Mouse (Mus musculus): ENCODE data around the gene Gyg. TPM values are rescaled to one million over a fixed set of nuclear protein-coding genes. Genes with fewer than 3 reads are reported as not detected.
"Not testable (repeated sequence)": the region's sequence is repeated elsewhere in the genome, so short reads cannot be mapped to it uniquely, and the experiment has no call there.

Gyg gene
- polyA plus RNA-seq, 3 experiments from 2014 or later: 92.6 to 129 (median 107) TPM

- no peak for ATAC-seq
These were observed 24.4 kb downstream of the Gyg start for GRCm38 (mm10) chr3:20130456-20131349.

GRCm38 (mm10) chr3:20129491-20129890 lies 25.6 kb downstream of the Gyg start:
- ATAC-seq: no peak

GRCm38 (mm10) chr3:20127047-20127595 lies 28.0 kb downstream of the Gyg start:
- no peak for ATAC-seq

GRCm38 (mm10) chr3:20125604-20126003 lies 29.5 kb downstream of the Gyg start:
- ATAC-seq: no peak

GRCm38 (mm10) chr3:20121582-20121981 lies 33.5 kb downstream of the Gyg start:
- not testable (repeated sequence) for ATAC-seq

DNA sequence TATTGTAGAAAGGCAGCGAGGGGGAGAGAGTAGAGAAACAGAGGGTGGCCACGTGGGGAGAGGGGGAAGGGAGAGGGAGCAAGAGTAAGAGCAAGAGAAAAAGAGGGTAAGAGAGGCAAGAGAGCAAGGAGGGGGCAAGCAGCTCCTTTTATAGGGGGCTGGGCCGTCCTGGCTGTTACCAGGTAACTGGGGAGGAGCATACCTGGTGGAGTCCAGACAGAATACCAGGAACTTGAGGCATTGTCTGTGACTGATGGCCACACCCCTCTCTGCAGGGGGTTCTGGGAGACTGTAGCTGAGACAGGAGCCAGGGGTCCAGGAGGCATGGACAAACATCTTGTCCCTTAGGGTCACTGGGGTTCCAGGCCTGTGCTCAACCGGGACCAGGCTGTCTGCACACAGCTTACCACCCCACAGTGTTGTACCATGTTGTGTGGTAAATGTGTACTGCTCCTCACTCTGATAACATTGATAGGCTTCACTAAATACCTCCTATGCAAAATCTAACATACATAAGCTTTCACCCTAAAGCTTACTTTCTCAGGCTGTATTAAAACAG lies 35.4 kb downstream of the Gyg start:
- no peak for ATAC-seq

- no peak for ATAC-seq
These were observed 36.0 kb downstream of the Gyg start for GRCm38 (mm10) chr3:20119044-20119591.

DNA sequence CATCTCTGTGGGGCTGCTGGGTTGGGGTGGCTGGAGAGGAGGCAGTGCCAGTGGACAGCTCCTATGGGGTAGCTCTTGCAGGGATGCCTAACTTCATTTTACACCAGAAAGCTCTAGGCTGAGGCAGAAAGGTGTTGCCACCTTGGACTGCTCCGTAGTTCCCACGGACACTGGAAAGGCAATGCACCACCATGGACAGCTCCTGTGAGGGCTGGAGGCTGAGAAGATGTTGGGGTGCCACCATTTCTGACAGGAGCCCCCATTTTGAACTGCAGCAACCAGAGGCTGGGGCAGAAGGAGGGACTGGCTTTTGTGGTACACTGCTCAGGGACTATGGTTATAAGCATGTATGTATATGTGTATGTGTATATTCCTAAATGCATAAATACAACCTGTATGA lies 43.2 kb downstream of the Gyg start:
- no peak for ATAC-seq

- no peak for ATAC-seq
These were observed 46.2 kb downstream of the Gyg start for GRCm38 (mm10) chr3:20108881-20109280.

DNA sequence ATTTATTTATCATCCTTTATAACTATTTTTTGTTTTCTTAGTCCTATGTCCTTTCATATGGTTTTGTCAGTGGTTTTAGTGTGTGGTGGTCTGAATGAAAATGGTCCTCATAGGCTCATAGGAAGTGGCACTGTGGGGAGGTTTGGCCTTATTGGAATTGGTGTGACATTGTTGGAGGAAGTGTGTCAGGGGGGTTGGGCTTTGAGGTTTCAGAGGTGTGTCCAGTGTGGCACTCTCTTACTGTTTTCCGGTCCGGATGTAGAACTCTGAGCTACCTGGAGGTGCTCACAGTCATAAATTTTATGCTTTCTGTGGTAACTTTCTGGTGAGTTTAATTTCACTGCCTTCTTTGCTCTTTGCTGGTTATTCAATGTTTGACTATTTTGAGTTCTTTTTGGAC lies 50.3 kb downstream of the Gyg start:
- peak; percentile 91 for ATAC-seq

GRCm38 (mm10) chr3:20104318-20104717 lies 50.8 kb downstream of the Gyg start:
- ATAC-seq: peak; percentile 53

GRCm38 (mm10) chr3:20103830-20104229 lies 51.3 kb downstream of the Gyg start:
- ATAC-seq: peak; percentile 4

DNA sequence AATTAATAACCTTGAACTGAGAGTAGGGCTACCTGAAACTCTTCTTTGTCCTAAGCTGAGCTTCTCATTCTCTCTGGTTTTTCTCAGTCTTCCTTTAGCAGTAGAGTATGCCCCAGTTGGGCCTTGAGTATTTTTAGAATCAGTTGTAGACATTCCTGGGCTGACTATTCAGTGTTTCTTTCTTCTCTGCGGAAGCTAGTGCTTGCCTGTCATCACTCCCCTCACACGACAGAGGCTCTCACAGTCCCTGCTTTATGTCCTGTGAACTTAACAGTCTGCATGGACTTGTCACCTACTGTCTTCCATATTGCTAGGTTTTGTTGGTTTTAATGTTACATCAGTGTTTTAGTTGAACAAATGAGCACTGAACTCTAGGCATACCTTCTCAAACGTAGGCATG lies 73.0 kb downstream of the Gyg start:
- no peak for ATAC-seq

DNA sequence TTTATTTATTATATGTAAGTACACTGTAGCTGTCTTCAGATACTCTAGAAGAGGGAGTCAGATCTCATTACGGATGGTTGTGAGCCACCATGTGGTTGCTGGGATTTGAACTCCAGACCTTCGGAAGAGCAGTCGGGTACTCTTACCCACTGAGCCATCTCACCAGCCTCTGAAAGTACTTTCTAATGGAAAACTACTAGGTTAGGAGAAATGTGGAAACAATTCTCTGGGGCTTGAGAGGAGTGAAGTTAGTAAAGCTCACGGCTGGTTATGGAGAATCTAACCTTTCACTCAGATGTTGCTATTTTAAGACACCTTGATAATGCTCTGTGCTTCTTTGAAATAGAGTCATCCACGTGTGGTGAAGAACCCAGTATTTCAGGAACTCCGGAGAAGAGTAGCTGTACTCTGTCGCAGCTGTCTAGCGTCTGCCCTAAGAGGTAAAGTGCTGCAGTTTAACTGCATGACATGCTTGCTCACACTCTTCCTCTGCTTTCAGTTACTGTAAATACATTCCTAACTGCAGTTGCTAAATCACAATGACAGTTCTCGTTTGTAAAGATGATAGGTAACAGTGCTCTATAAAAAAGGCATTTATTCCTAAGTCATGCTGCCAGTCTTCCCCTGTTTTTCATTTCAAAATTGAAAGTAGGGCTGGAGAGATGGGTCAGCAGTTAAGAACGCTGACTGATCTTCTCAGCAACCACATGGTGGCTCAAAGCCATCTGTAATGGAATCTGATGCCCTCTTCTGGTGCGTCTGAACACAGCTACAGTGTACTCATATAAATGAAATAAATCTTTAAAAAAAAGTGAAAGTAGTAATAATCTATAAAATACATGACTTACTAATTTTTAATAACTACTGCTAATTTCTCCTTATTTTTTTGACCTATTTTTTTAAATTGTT lies 78.7 kb downstream of the Gyg start:
- no peak for ATAC-seq

Other genes starting within 250 kb of the Gyg start
- 1 to 10 TPM in 2 of 3 experiments, under 1 TPM in 1; 0.20 to 1.7 (median 1.4) TPM for gene Cp, start 198.3 kb downstream of the Gyg start, polyA plus RNA-seq (2017; shearing (Covaris generic))
- gene Hps3, start 120.0 kb downstream of the Gyg start, polyA plus RNA-seq (2017; shearing (Covaris generic)): 10 to 100 TPM; 20.5 to 37.9 (median 25.7) TPM
- gene Hltf, start 97.5 kb downstream of the Gyg start, polyA plus RNA-seq (2017; shearing (Covaris generic)): 10 to 100 TPM; 62.5 to 86.2 (median 76.9) TPM
- gene Cpa3, start 86.9 kb upstream of the Gyg start, polyA plus RNA-seq (2017; shearing (Covaris generic)): under 1 TPM in 1 of 3 experiments, not detected in 2; 0.70 TPM
- not detected for gene Cpb1, start 120.4 kb upstream of the Gyg start, polyA plus RNA-seq (2017; shearing (Covaris generic))
- gene Agtr1b, start 211.9 kb upstream of the Gyg start, polyA plus RNA-seq (2017; shearing (Covaris generic)): not detected

Measured in inflammation-experienced regulatory T-cells, adult 6 months (primary cell).